Mouse (Mus musculus) lung, postnatal 0 days (tissue): ENCODE results near the gene Gm27029.
"Not testable (repeated sequence)": the region's sequence is repeated elsewhere in the genome, so short reads cannot be mapped to it uniquely, and the experiment has no call there.

Source experiments
- CTCF ChIP-seq: IDR thresholded peaks from 2 replicates; pipeline ENCODE4 v1.5.1; 2016; ENCODE audit warnings: antibody characterized with exemption, mild to moderate bottlenecking
- EP300 ChIP-seq: IDR thresholded peaks from 2 replicates; pipeline ENCODE4 v1.6.1; 2016; ENCODE audit warnings: antibody characterized with exemption, mild to moderate bottlenecking, control low read depth

DNA sequence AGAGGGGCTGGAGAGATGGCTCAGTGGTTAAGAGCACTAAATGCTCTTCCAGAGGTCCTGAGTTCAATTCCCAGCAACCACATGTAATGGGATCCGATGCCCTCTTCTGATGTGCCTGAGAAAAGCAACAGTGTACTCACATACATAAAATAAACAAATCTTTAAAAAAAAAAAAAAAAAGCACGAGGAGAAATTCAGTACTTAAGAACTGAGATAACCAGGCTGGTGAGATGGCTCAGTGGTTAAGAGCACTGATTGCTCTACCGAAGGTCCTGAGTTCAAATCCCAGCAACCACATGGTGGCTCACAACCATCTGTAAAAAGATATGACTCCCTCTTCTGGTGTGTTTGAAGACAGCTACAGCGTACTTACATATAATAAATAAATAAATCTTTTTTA is 25.0 kb upstream of the Gm27029 start:
- TF ChIP-seq EP300, CTCF: not testable (repeated sequence)
